Mouse (Mus musculus): ENCODE results near the gene Nek1. TPM values are rescaled to one million over a fixed set of nuclear protein-coding genes. Genes with fewer than 3 reads are reported as not detected.

Gene Nek1
- total and polyA plus RNA-seq, 2 experiments from 2014 or later = 15.0 to 22.0 TPM

- no peaks in the 10 kb centered on the region for H3K4me1 ChIP-seq (ENCODE audit: insufficient read depth, low read length)
- H3K36me3 ChIP-seq (ENCODE audit: insufficient read depth, low read length) = no peaks in the 10 kb centered on the region
- H3K9ac ChIP-seq (replicated peaks; ENCODE audit: low read length, poor library complexity, severe bottlenecking) = no peak overlapping the region
- H3K27me3 ChIP-seq (ENCODE audit: insufficient read depth, low read length) = no peaks in the 10 kb centered on the region
- H3K9me3 ChIP-seq (ENCODE audit: low read length) = no peaks in the 10 kb centered on the region
- H3K27ac ChIP-seq (ENCODE audit: low read depth, low read length) = no peak overlapping the region
- ATAC-seq (ENCODE audit: low FRiP score) = no peak
- 60% methylated on average over 12 of the region's 12 CpGs for WGBS
- no peak for DNase-seq (ENCODE audit: low spot score)
- no peak overlapping the region for H3K4me3 ChIP-seq (ENCODE audit: low read depth, low read length)
- no peak overlapping the region for H3K4me2 ChIP-seq (ENCODE audit: low read depth, low read length, poor library complexity, severe bottlenecking)
- TF ChIP-seq CTCF (IDR thresholded peaks at IDR 0.05) = no peak
Observed at GRCm38 (mm10) chr8:61177680-61178593, 184.9 kb downstream of the Nek1 start.

DNA sequence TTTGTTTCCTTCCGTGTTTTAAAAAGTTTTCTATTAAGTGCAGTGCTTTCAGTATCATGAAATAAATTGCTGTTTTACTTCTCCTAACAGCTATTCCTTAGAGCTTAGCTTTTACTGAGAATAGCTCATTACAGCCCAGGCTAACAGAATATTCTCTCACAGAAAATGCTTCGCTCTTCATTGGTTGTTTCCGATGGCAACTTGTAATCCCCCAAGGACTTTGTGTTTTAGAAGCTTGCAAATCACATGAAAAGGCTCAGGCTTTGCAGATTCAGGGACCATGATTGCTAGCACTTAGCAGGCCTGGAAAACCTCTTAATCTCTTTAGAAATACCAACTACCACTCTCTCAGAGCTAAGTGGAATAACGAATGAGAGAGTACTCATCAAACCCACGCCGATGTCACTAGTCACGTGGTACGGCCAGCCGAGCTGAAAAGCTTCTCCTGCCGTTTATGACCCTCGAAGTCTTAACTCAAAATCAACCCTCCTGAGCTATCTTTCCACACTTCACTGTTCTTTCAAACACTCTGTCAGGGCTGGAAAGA, 185.7 kb downstream of the Nek1 start:
- Histone ChIP-seq H3K36me3 (ENCODE audit: insufficient read depth, low read length) (no peaks in the 10 kb centered on the region), H3K27me3 (ENCODE audit: insufficient read depth, low read length) (no peaks in the 10 kb centered on the region), H3K9me3 (ENCODE audit: low read length) (no peaks in the 10 kb centered on the region), H3K9ac (replicated peaks; ENCODE audit: low read length, poor library complexity, severe bottlenecking) (no peak overlapping the region), H3K27ac (ENCODE audit: low read depth, low read length) (peak overlapping the region; percentile 14; the same call in 1 of the 2 replicates), H3K4me3 (ENCODE audit: low read depth, low read length) (no peak overlapping the region), H3K4me1 (ENCODE audit: insufficient read depth, low read length) (no peaks in the 10 kb centered on the region), H3K4me2 (ENCODE audit: low read depth, low read length, poor library complexity, severe bottlenecking) (peak overlapping the region; percentile 7; the same call in 1 of the 2 replicates)
- TF ChIP-seq CTCF (IDR thresholded peaks at IDR 0.05) = no peak
- ATAC-seq (ENCODE audit: low FRiP score) = peak; percentile 63; the same call in 1 of the 2 replicates
- DNase-seq (ENCODE audit: low spot score) = peak; percentile 47
- 23% methylated on average over 11 of the region's 11 CpGs for WGBS

Other genes with a start within 250 kb of the Nek1 start
- 28.6 and 43.0 TPM in 2 replicates for gene Hpf1, start 102.8 kb upstream of the Nek1 start, total RNA-seq (2014; rRNA removed)
- gene Hpf1, start 102.8 kb upstream of the Nek1 start, polyA plus RNA-seq (2015; fragmentation: Nextera tagmentation; extraction: Ambion mirVana) = 99.1 and 99.5 TPM in 2 replicates
- gene Clcn3, start 9.9 kb upstream of the Nek1 start, total RNA-seq (2014; rRNA removed) = 96.5 and 121 TPM in 2 replicates
- 78.8 and 79.5 TPM in 2 replicates for gene Clcn3, start 9.9 kb upstream of the Nek1 start, polyA plus RNA-seq (2015; fragmentation: Nextera tagmentation; extraction: Ambion mirVana)
- 37.5 and 39.8 TPM in 2 replicates for gene Sh3rf1, start 230.7 kb downstream of the Nek1 start, total RNA-seq (2014; rRNA removed)
- 23.9 and 24.3 TPM in 2 replicates for gene Sh3rf1, start 230.7 kb downstream of the Nek1 start, polyA plus RNA-seq (2015; fragmentation: Nextera tagmentation; extraction: Ambion mirVana)